Mouse (Mus musculus): ENCODE results near the gene Lrrc7. TPM values are rescaled to one million over a fixed set of nuclear protein-coding genes. Genes with fewer than 3 reads are reported as not detected.

Lrrc7 gene
- total and polyA plus RNA-seq, 3 experiments: 0.07 TPM; not detected in 2

GRCm38 (mm10) chr3:158365801-158366200 is 196.2 kb downstream of the Lrrc7 start:
- H3K79me2 ChIP-seq (replicated peaks; ENCODE audit: control insufficient read depth, extremely low read depth, insufficient read depth, poor library complexity, severe bottlenecking): no peaks in the 10 kb centered on the region
- H3K9ac ChIP-seq (ENCODE audit: insufficient read depth, low read depth): no peak overlapping the region
- H3K4me2 ChIP-seq (ENCODE audit: insufficient read depth, low read depth, poor library complexity, severe bottlenecking): peak overlapping the region; percentile 34; the same call in 1 of the 2 replicates
- no peak for DNase-seq (ENCODE audit: extremely low read depth)
- no peaks in the 10 kb centered on the region for H3K27me3 ChIP-seq (replicated peaks)
- no peaks in the 10 kb centered on the region for H3K36me3 ChIP-seq (replicated peaks in 1 of 2; ENCODE audit: control insufficient read depth in 1 of 2, insufficient read depth in 1 of 2, low read length in 1 of 2)
- no peak overlapping the region for H3K4me3 ChIP-seq (replicated peaks in 1 of 3; ENCODE audit: low read depth in 2 of 3, low read length in 2 of 3, poor library complexity in 1 of 3)
- TF ChIP-seq ZMIZ1 (IDR thresholded peaks at IDR 0.05; ENCODE audit: low read depth, low read length): no peak
- no peak for TF ChIP-seq ZNF384 (IDR thresholded peaks at IDR 0.05; ENCODE audit: low read depth, low read length)
- TF ChIP-seq POLR2A (IDR thresholded peaks at IDR 0.05; ENCODE audit: low read depth, low read length): no peak
- dilution Hi-C loops (cut with MboI; ENCODE audit: extremely low pct_ligation_motif_present, extremely low pct_unique_long_range_greater_than_20kb, low sequenced_read_pairs) (no loop called here), in situ Hi-C loops (cut with MboI; ENCODE audit: low pct_ligation_motif_present, low pct_unique_long_range_greater_than_20kb, low sequenced_read_pairs) (no loop called here)
- H3K9me3 ChIP-seq (replicated peaks; ENCODE audit: low read length): no peaks in the 10 kb centered on the region
- H3K4me1 ChIP-seq (ENCODE audit: control insufficient read depth in 1 of 2, insufficient read depth in 2 of 2): no peaks in the 10 kb centered on the region; a peak in 1 of 4 replicates
- H3K27ac ChIP-seq (ENCODE audit: insufficient read depth, low read depth): no peak overlapping the region

GRCm38 (mm10) chr3:158362091-158362490 is 199.9 kb downstream of the Lrrc7 start:
- DNase-seq (ENCODE audit: extremely low read depth): no peak
- no peak overlapping the region for H3K27ac ChIP-seq (ENCODE audit: insufficient read depth, low read depth)
- no peaks in the 10 kb centered on the region for H3K36me3 ChIP-seq (replicated peaks in 1 of 2; ENCODE audit: control insufficient read depth in 1 of 2, insufficient read depth in 1 of 2, low read length in 1 of 2)
- H3K4me3 ChIP-seq (replicated peaks in 1 of 3; ENCODE audit: low read depth in 2 of 3, low read length in 2 of 3, poor library complexity in 1 of 3): no peak overlapping the region
- H3K9me3 ChIP-seq (replicated peaks; ENCODE audit: low read length): no peaks in the 10 kb centered on the region
- H3K4me1 ChIP-seq (ENCODE audit: control insufficient read depth in 1 of 2, insufficient read depth in 2 of 2): no peaks in the 10 kb centered on the region; a peak in 1 of 4 replicates
- no peaks in the 10 kb centered on the region for H3K27me3 ChIP-seq (replicated peaks)
- no peak for TF ChIP-seq NELFE (IDR thresholded peaks at IDR 0.05; ENCODE audit: low read depth, low read length)
- no peak for TF ChIP-seq MEF2A (IDR thresholded peaks at IDR 0.05; ENCODE audit: borderline replicate concordance, low read depth, low read length)
- no peak overlapping the region for H3K9ac ChIP-seq (ENCODE audit: insufficient read depth, low read depth)
- in situ Hi-C loops (cut with MboI; ENCODE audit: low pct_ligation_motif_present, low pct_unique_long_range_greater_than_20kb, low sequenced_read_pairs) (no loop called here), dilution Hi-C loops (cut with MboI; ENCODE audit: extremely low pct_ligation_motif_present, extremely low pct_unique_long_range_greater_than_20kb, low sequenced_read_pairs) (no loop called here)
- no peak overlapping the region for H3K4me2 ChIP-seq (ENCODE audit: insufficient read depth, low read depth, poor library complexity, severe bottlenecking)
- no peaks in the 10 kb centered on the region for H3K79me2 ChIP-seq (replicated peaks; ENCODE audit: control insufficient read depth, extremely low read depth, insufficient read depth, poor library complexity, severe bottlenecking)

- H3K4me2 ChIP-seq (ENCODE audit: insufficient read depth, low read depth, poor library complexity, severe bottlenecking): no peak overlapping the region
- H3K4me1 ChIP-seq (ENCODE audit: control insufficient read depth in 1 of 2, insufficient read depth in 2 of 2): no peaks in the 10 kb centered on the region
- H3K9me3 ChIP-seq (replicated peaks; ENCODE audit: low read length): no peaks in the 10 kb centered on the region
- in situ Hi-C loops (cut with MboI; ENCODE audit: low pct_ligation_motif_present, low pct_unique_long_range_greater_than_20kb, low sequenced_read_pairs): no loop called here
- no peak overlapping the region for H3K4me3 ChIP-seq (replicated peaks in 1 of 3; ENCODE audit: low read depth in 2 of 3, low read length in 2 of 3, poor library complexity in 1 of 3)
- TF ChIP-seq BHLHE40 (IDR thresholded peaks at IDR 0.05; ENCODE audit: low read depth, low read length): no peak
- H3K9ac ChIP-seq (ENCODE audit: insufficient read depth, low read depth): no peak overlapping the region
- H3K27ac ChIP-seq (ENCODE audit: insufficient read depth, low read depth): no peak overlapping the region
- H3K27me3 ChIP-seq (replicated peaks): no peaks in the 10 kb centered on the region
- dilution Hi-C loops (cut with MboI; ENCODE audit: extremely low pct_ligation_motif_present, extremely low pct_unique_long_range_greater_than_20kb, low sequenced_read_pairs): no loop called here
- H3K36me3 ChIP-seq (replicated peaks in 1 of 2; ENCODE audit: control insufficient read depth in 1 of 2, insufficient read depth in 1 of 2, low read length in 1 of 2): no peaks in the 10 kb centered on the region
- DNase-seq (ENCODE audit: extremely low read depth): no peak
- no peaks in the 10 kb centered on the region for H3K79me2 ChIP-seq (replicated peaks; ENCODE audit: control insufficient read depth, extremely low read depth, insufficient read depth, poor library complexity, severe bottlenecking)
These were observed 205.3 kb downstream of the Lrrc7 start for GRCm38 (mm10) chr3:158356706-158357105.

- TF ChIP-seq PAX5 (IDR thresholded peaks at IDR 0.05; ENCODE audit: low read length): no peak
- no peak for TF ChIP-seq E2F4 (IDR thresholded peaks at IDR 0.05; ENCODE audit: insufficient replicate concordance, low read depth, low read length)
- no peak for TF ChIP-seq CHD2 (IDR thresholded peaks at IDR 0.05; ENCODE audit: low read length)
- in situ Hi-C loops (cut with MboI; ENCODE audit: low pct_ligation_motif_present, low pct_unique_long_range_greater_than_20kb, low sequenced_read_pairs) (no loop called here), dilution Hi-C loops (cut with MboI; ENCODE audit: extremely low pct_ligation_motif_present, extremely low pct_unique_long_range_greater_than_20kb, low sequenced_read_pairs) (no loop called here)
- H3K4me2 ChIP-seq (ENCODE audit: insufficient read depth, low read depth, poor library complexity, severe bottlenecking): no peak overlapping the region
- no peaks in the 10 kb centered on the region for H3K9me3 ChIP-seq (replicated peaks; ENCODE audit: low read length)
- H3K27ac ChIP-seq (ENCODE audit: insufficient read depth, low read depth): no peak overlapping the region
- H3K4me3 ChIP-seq (replicated peaks in 1 of 3; ENCODE audit: low read depth in 2 of 3, low read length in 2 of 3, poor library complexity in 1 of 3): no peak overlapping the region
- no peak for DNase-seq (ENCODE audit: extremely low read depth)
- H3K79me2 ChIP-seq (replicated peaks; ENCODE audit: control insufficient read depth, extremely low read depth, insufficient read depth, poor library complexity, severe bottlenecking): no peaks in the 10 kb centered on the region
- H3K36me3 ChIP-seq (replicated peaks in 1 of 2; ENCODE audit: control insufficient read depth in 1 of 2, insufficient read depth in 1 of 2, low read length in 1 of 2): no peaks in the 10 kb centered on the region
- no peaks in the 10 kb centered on the region for H3K27me3 ChIP-seq (replicated peaks)
- H3K4me1 ChIP-seq (ENCODE audit: control insufficient read depth in 1 of 2, insufficient read depth in 2 of 2): no peaks in the 10 kb centered on the region
- H3K9ac ChIP-seq (ENCODE audit: insufficient read depth, low read depth): no peak overlapping the region
These were observed 205.8 kb downstream of the Lrrc7 start for GRCm38 (mm10) chr3:158356194-158356593.

Data from CH12.LX (cell line).